Mouse (Mus musculus) CH12.LX (cell line): ENCODE measurements around the gene Cacna2d4. TPM values are rescaled to one million over a fixed set of nuclear protein-coding genes. Genes with fewer than 3 reads are reported as not detected.
A peak's percentile ranks its signal among the peaks of the same experiment; 100 is the strongest.

Experiments
- DNase-seq: peaks from one replicate; pipeline ENCODE4 v3.0.0-alpha.2; 2013; ENCODE audit errors: extremely low read depth
- H3K27ac ChIP-seq: 2 replicates; pipeline ENCODE4 v1.5.1; 2012; ENCODE audit warnings: low read depth, mild to moderate bottlenecking, control low read depth, moderate library complexity; ENCODE audit not compliant: insufficient read depth
- H3K27me3 ChIP-seq: replicated peaks from 2 replicates; pipeline ENCODE3; 2012; ENCODE audit warnings: inconsistent platforms
- H3K36me3 ChIP-seq, 2 experiments: replicated peaks in 1 of 2; 2 replicates each; pipeline versions ENCODE3 to v1.6.1; 2012; ENCODE audit warnings: inconsistent platforms in 1 of 2, low read length in 1 of 2, mild to moderate bottlenecking in 1 of 2, mixed read lengths in 1 of 2, moderate library complexity in 1 of 2; ENCODE audit not compliant: control insufficient read depth in 1 of 2, insufficient read depth in 1 of 2
- H3K4me1 ChIP-seq, 2 experiments: 2 replicates each; pipeline ENCODE4 v1.6.1; 2012; ENCODE audit warnings: inconsistent platforms in 1 of 2, moderate library complexity in 1 of 2; ENCODE audit not compliant: insufficient read depth in 2 of 2, control insufficient read depth in 1 of 2
- H3K4me2 ChIP-seq: 2 replicates; pipeline ENCODE4 v1.6.1; 2012; ENCODE audit warnings: low read depth, mild to moderate bottlenecking, control low read depth; ENCODE audit not compliant: poor library complexity, insufficient read depth, severe bottlenecking
- H3K4me3 ChIP-seq, 3 experiments: fragments of 150-350 bp in 1 of 3; sonication (generic) in 1 of 3; replicated peaks in 1 of 3; 2 replicates each; pipeline versions ENCODE3 to v1.5.1; 2011 to 2012; ENCODE audit warnings: low read depth in 2 of 3, low read length in 2 of 3, mild to moderate bottlenecking in 2 of 3, moderate library complexity in 2 of 3, control low read depth in 1 of 3, improper control_type of control experiment in 1 of 3, inconsistent platforms in 1 of 3, mixed read lengths in 1 of 3; ENCODE audit not compliant: poor library complexity in 1 of 3
- H3K79me2 ChIP-seq: replicated peaks from 2 replicates; pipeline ENCODE4 v1.6.1; 2012; ENCODE audit warnings: mild to moderate bottlenecking, moderate library complexity; ENCODE audit not compliant: control insufficient read depth, poor library complexity, insufficient read depth, severe bottlenecking; ENCODE audit errors: extremely low read depth
- H3K9ac ChIP-seq: 2 replicates; pipeline ENCODE4 v1.6.1; 2012; ENCODE audit warnings: low read depth, mild to moderate bottlenecking, control low read depth, moderate library complexity; ENCODE audit not compliant: insufficient read depth
- H3K9me3 ChIP-seq: replicated peaks from 2 replicates; pipeline ENCODE3; 2012; ENCODE audit warnings: low read length, inconsistent platforms, mixed read lengths
- BHLHE40 ChIP-seq: IDR thresholded peaks from 2 replicates; pipeline ENCODE4 v1.6.1; 2011; ENCODE audit warnings: mild to moderate bottlenecking, low read depth, low read length, improper control_type of control experiment
- CHD2 ChIP-seq: IDR thresholded peaks from 2 replicates; pipeline ENCODE4 v1.6.1; 2011; ENCODE audit warnings: low read length, improper control_type of control experiment
- CTCF ChIP-seq, 2 experiments: IDR thresholded peaks in 1 of 2; conservative IDR thresholded peaks in 1 of 2; 2 replicates each; pipeline ENCODE4 v1.5.1; 2011 to 2012; ENCODE audit warnings: low read depth in 2 of 2, low read length in 2 of 2, improper control_type of control experiment in 1 of 2, inconsistent platforms in 1 of 2, mild to moderate bottlenecking in 1 of 2, moderate library complexity in 1 of 2
- EP300 ChIP-seq: IDR thresholded peaks from 2 replicates; pipeline ENCODE4 v1.6.1; 2011; ENCODE audit warnings: low read length, improper control_type of control experiment
- ETS1 ChIP-seq: conservative IDR thresholded peaks from 2 replicates; pipeline ENCODE4 v1.6.1; 2012; ENCODE audit warnings: low read depth, mild to moderate bottlenecking, inconsistent platforms, low read length, improper control_type of control experiment, moderate library complexity
- IRF4 ChIP-seq: IDR thresholded peaks from 2 replicates; pipeline ENCODE4 v1.6.1; 2014; ENCODE audit warnings: low read depth, mild to moderate bottlenecking, inconsistent platforms, low read length, improper control_type of control experiment
- JUND ChIP-seq: conservative IDR thresholded peaks from 2 replicates; pipeline ENCODE4 v1.6.1; 2011; ENCODE audit warnings: low read depth, low read length, improper control_type of control experiment
- MEF2A ChIP-seq: IDR thresholded peaks from 2 replicates; pipeline ENCODE4 v1.6.1; 2014; ENCODE audit warnings: low read depth, mild to moderate bottlenecking, inconsistent platforms, low read length, improper control_type of control experiment, borderline replicate concordance
- MXI1 ChIP-seq: IDR thresholded peaks from 2 replicates; pipeline ENCODE4 v1.6.1; 2011; ENCODE audit warnings: mild to moderate bottlenecking, low read depth, low read length, improper control_type of control experiment
- MYC ChIP-seq: IDR thresholded peaks from 2 replicates; pipeline ENCODE4 v1.6.1; 2011; ENCODE audit warnings: low read depth, mild to moderate bottlenecking, improper control_type of control experiment, low read length
- NELFE ChIP-seq: IDR thresholded peaks from 2 replicates; pipeline ENCODE4 v1.6.1; 2011; ENCODE audit warnings: low read depth, low read length, improper control_type of control experiment
- POLR2A ChIP-seq: IDR thresholded peaks from 2 replicates; pipeline ENCODE4 v1.6.1; 2011; ENCODE audit warnings: low read depth, mild to moderate bottlenecking, improper control_type of control experiment, low read length
- POLR2AphosphoS2 ChIP-seq: IDR thresholded peaks from 2 replicates; pipeline ENCODE4 v1.6.1; 2011; ENCODE audit warnings: low read depth, low read length, improper control_type of control experiment
- RAD21 ChIP-seq: IDR thresholded peaks from 2 replicates; pipeline ENCODE4 v1.6.1; 2011; ENCODE audit warnings: low read depth, mild to moderate bottlenecking, low read length, improper control_type of control experiment, moderate library complexity
- SMC3 ChIP-seq: IDR thresholded peaks from 2 replicates; pipeline ENCODE4 v1.6.1; 2011; ENCODE audit warnings: low read depth, low read length, improper control_type of control experiment
- TBP ChIP-seq: conservative IDR thresholded peaks from 2 replicates; pipeline ENCODE4 v1.6.1; 2011; ENCODE audit warnings: low read depth, low read length, improper control_type of control experiment
- USF1 ChIP-seq: IDR thresholded peaks from 2 replicates; pipeline ENCODE4 v1.6.1; 2014; ENCODE audit warnings: low read depth, mild to moderate bottlenecking, inconsistent platforms, low read length, improper control_type of control experiment
- ZKSCAN1 ChIP-seq: IDR thresholded peaks from 2 replicates; pipeline ENCODE4 v1.6.1; 2012; ENCODE audit warnings: low read depth, inconsistent platforms, low read length, improper control_type of control experiment, borderline replicate concordance
- ZNF384 ChIP-seq: IDR thresholded peaks from 2 replicates; pipeline ENCODE4 v1.6.1; 2012; ENCODE audit warnings: low read depth, low read length, improper control_type of control experiment, inconsistent platforms
- dilution Hi-C: fragments of 300-500 bp; cut with MboI; formaldehyde crosslinking; loops from 2 replicates; pipeline ENCODE4 v1.14.3; 2020; ENCODE audit warnings: low sequenced_read_pairs; ENCODE audit not compliant: extremely low pct_unique_long_range_greater_than_20kb, extremely low pct_ligation_motif_present
- in situ Hi-C: fragments of 300-500 bp; cut with MboI; formaldehyde crosslinking; loops from 3 replicates; pipeline ENCODE4 v1.14.3; 2019; ENCODE audit warnings: low sequenced_read_pairs, low pct_ligation_motif_present, low pct_unique_long_range_greater_than_20kb, mixed read lengths
- polyA plus RNA-seq: library from polyadenylated mRNA; unstranded; fragments of >175 nt; gene quantifications from 2 replicates; pipeline ENCODE4 v1.2.1, GENCODE M21; 2012; ENCODE audit warnings: low read depth; ENCODE audit not compliant: insufficient read length
- total RNA-seq, 2 experiments: library from RNA; depleted of rRNA; stranded (reverse); fragments of 300-350 nt in 1 of 2; fragments of >200 nt in 1 of 2; gene quantifications; 2 replicates each; pipeline ENCODE4 v1.2.3; 2012 to 2014

Cacna2d4 gene
- total and polyA plus RNA-seq, 3 experiments = 0.08 to 0.64 (median 0.44) TPM

DNA sequence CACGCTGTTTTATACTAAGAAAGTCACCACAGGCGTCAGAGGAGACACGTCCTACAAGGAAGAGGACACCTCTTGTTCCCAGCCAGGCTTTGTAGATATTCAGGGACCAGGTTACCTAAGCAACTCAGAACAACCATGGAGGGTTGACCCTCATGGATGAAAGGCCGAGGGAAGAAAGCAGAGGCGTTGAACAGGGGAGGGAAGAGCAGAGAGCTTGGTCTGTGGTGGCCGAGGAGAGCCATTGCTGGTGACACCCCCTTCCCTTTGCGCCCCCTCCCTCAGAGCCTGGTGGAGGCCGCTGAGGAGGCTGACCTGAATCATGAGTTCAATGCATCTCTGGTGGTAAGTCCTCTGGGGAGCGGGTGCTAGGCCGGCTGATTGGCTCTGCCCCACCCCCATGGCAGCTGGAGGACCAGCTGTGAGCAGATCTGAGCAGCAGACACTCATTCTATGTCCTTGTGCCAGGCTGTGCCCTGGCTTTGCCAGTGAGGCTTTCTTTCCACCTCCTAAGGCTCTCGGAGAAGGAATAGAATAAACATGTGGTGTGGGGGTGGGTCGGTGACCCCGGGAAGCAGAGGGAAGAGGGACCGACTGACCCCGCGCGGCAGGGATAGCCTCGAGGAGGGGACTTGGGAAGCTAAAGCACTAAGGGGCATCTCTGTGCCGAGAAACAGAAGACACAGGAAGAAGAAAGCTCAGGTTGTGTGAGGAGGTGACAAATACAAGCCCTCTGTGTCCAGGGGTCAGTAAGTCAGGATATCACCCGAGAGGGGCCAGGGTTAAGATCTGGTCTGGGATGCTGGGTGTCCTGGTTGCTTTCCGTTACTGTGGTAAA lies 4.8 kb downstream of the Cacna2d4 start:
- Histone ChIP-seq H3K4me3 (no peak overlapping the region), H3K27ac (no peak overlapping the region), H3K36me3 (no peaks in the 10 kb centered on the region), H3K4me1 (no peaks in the 10 kb centered on the region), H3K27me3 (peaks cover 78% of the 10 kb centered on the region), H3K9me3 (peaks cover 3% of the 10 kb centered on the region), H3K79me2 (no peaks in the 10 kb centered on the region), H3K9ac (no peak overlapping the region), H3K4me2 (no peak overlapping the region)
- DNase-seq = no peak
- dilution Hi-C loops (no loop called here), in situ Hi-C loops (no loop called here)
- TF ChIP-seq CHD2 (no peak), EP300 (no peak), BHLHE40 (no peak), POLR2A (no peak), MXI1 (no peak), ETS1 (no peak)

DNA sequence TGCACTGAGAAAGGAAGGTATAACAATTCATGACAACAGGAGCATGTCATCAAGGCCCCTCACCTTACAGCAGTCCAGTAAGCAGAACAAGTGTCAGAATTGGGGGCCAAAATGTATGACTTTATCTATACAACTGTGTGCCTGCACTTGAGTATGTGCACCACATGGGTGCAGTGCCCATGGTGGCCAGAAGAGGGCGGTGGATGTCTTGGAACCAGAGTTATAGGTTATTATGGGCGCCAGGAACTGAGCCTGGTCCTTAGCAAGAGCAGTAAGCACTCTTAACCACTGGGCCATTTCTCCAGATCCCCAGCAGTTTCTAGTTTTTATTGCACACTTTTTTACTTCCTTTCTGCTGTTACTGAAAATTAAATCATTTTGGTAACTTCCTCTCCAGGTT lies 9.8 kb downstream of the Cacna2d4 start:
- Histone ChIP-seq H3K9me3 (peaks cover 11% of the 10 kb centered on the region), H3K27me3 (peaks cover 42% of the 10 kb centered on the region)
- dilution Hi-C loops = no loop called here

DNA sequence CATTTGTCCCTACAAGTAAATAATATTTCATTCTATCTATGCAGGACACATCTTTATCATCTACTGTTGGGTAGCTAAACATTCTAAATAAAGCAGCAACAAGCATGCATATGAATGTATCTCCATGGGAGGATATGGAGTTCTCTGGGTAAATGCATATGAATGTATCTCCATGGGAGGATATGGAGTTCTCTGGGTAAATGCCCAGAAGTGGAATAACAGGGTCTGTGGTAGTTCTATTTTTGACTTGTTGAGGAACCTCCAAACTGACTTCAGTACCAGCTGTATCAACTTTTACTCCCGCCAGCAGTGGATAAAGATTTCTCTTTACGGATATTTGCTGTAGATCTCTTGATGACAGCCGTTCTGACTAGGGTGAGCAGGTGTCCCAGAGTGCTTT lies 12.3 kb downstream of the Cacna2d4 start:
- no peak for DNase-seq
- Histone ChIP-seq H3K4me2 (no peak overlapping the region), H3K36me3 (no peaks in the 10 kb centered on the region), H3K4me3 (no peak overlapping the region), H3K79me2 (no peaks in the 10 kb centered on the region), H3K27me3 (peaks cover 42% of the 10 kb centered on the region), H3K4me1 (no peaks in the 10 kb centered on the region), H3K27ac (no peak overlapping the region), H3K9ac (no peak overlapping the region), H3K9me3 (peaks cover 14% of the 10 kb centered on the region)
- in situ Hi-C loops = no loop called here
- no peak for TF ChIP-seq ZNF384
- no peak for TF ChIP-seq EP300
- no peak for TF ChIP-seq MXI1
- TF ChIP-seq POLR2AphosphoS2 = no peak
- TF ChIP-seq CHD2 = no peak
- no peak for TF ChIP-seq RAD21
- no peak for TF ChIP-seq TBP
- TF ChIP-seq IRF4 = no peak
- no peak for TF ChIP-seq MEF2A
- TF ChIP-seq MYC = no peak
- no peak for TF ChIP-seq USF1
- no peak for TF ChIP-seq SMC3
- TF ChIP-seq NELFE = no peak
- no peak for TF ChIP-seq JUND
- dilution Hi-C loops = no loop called here

More for the DNA sequence above, 9.8 kb downstream of the Cacna2d4 start:
- no peaks in the 10 kb centered on the region for H3K79me2 ChIP-seq
- H3K27ac ChIP-seq = no peak overlapping the region
- no peak for DNase-seq
- H3K4me1 ChIP-seq = no peaks in the 10 kb centered on the region
- no peak overlapping the region for H3K4me2 ChIP-seq
- peak; percentile 9 to 13; a peak in 2 of 4 replicates for TF ChIP-seq CTCF (conservative IDR thresholded peaks at IDR 0.05 in 1 of 2, IDR thresholded peaks at IDR 0.05 in 1 of 2; ENCODE audit: low read depth in 2 of 2, low read length in 2 of 2)
- TF ChIP-seq ZKSCAN1 = no peak
- H3K9ac ChIP-seq = no peak overlapping the region
- no peaks in the 10 kb centered on the region for H3K36me3 ChIP-seq
- no peak overlapping the region for H3K4me3 ChIP-seq
- in situ Hi-C loops = no loop called here
